Mouse (Mus musculus) retina, embryonic 14.5 days (tissue): ENCODE data around the gene Togaram2.
A peak's percentile ranks its signal among the peaks of the same experiment; 100 is the strongest.
"Not testable (repeated sequence)": the region's sequence is repeated elsewhere in the genome, so short reads cannot be mapped to it uniquely, and the experiment has no call there.

ENCODE experiments used
- DNase-seq: peaks from one replicate; pipeline ENCODE4 v3.0.0-alpha.2; 2015; ENCODE audit warnings: low spot score

Gene Togaram2

GRCm38 (mm10) chr17:71736442-71736841 is 63.4 kb downstream of the Togaram2 start:
- DNase-seq = no peak

GRCm38 (mm10) chr17:71742156-71742555 is 69.1 kb downstream of the Togaram2 start:
- DNase-seq = no peak

GRCm38 (mm10) chr17:71742935-71743334 is 69.9 kb downstream of the Togaram2 start:
- DNase-seq = no peak

- no peak for DNase-seq
These were observed 73.1 kb downstream of the Togaram2 start for GRCm38 (mm10) chr17:71746114-71746513.

- DNase-seq = no peak
These were observed 74.5 kb downstream of the Togaram2 start for GRCm38 (mm10) chr17:71747561-71747960.

GRCm38 (mm10) chr17:71749616-71750168 is 76.6 kb downstream of the Togaram2 start:
- no peak for DNase-seq

GRCm38 (mm10) chr17:71752831-71753230 is 79.8 kb downstream of the Togaram2 start, which contains the start of gene Pcare:
Gene Pcare, minus strand, starts transcription at chr17:71752894.
- peak; percentile 23 for DNase-seq

- peak; percentile 61 for DNase-seq
These were observed 87.5 kb downstream of the Togaram2 start for GRCm38 (mm10) chr17:71760536-71760935.

- DNase-seq = not testable (repeated sequence)
These were observed 95.1 kb downstream of the Togaram2 start, which contains the start of gene Clip4 for GRCm38 (mm10) chr17:71768173-71768572. Gene Clip4, plus strand, starts transcription at chr17:71768473.

- DNase-seq = peak; percentile 76
These were observed 96.5 kb downstream of the Togaram2 start for GRCm38 (mm10) chr17:71769564-71769963.

- DNase-seq = no peak
These were observed 97.6 kb downstream of the Togaram2 start for GRCm38 (mm10) chr17:71770696-71771095.

- DNase-seq = no peak
These were observed 101.1 kb downstream of the Togaram2 start for GRCm38 (mm10) chr17:71774173-71774572.

GRCm38 (mm10) chr17:71775279-71775678 is 102.2 kb downstream of the Togaram2 start:
- DNase-seq = no peak

GRCm38 (mm10) chr17:71778696-71779095 is 105.6 kb downstream of the Togaram2 start:
- DNase-seq = no peak
